ENCODE assay signal across 19 mouse cellular contexts in genomic region chr19:22952480-22952879, GRCm38 (mm10).
"Had no signal": no experiment of that assay in that cellular context is flagged by ENCODE, and none has a peak within 500 bp of the region (broad histone marks: within the 10 kb centered on the region; RNA-seq: fewer than 3 reads in every experiment).

No protein-coding gene starts in this region.

- H3K36me3 ChIP-seq: midbrain, embryonic 10.5 days; midbrain, embryonic 12.5 days; neural tube, embryonic 13.5 days; neural tube, embryonic 15.5 days had no signal

- H3K27ac ChIP-seq: midbrain, embryonic 10.5 days; midbrain, embryonic 12.5 days; neural tube, embryonic 13.5 days; neural tube, embryonic 15.5 days had no signal

- ATAC-seq: midbrain, embryonic 16.5 days had no signal

- H3K9ac ChIP-seq: lung, embryonic 14.5 days; midbrain, embryonic 12.5 days; neural tube, embryonic 13.5 days; neural tube, embryonic 15.5 days had no signal

- H3K4me2 ChIP-seq: lung, embryonic 14.5 days; midbrain, embryonic 12.5 days; neural tube, embryonic 13.5 days; neural tube, embryonic 15.5 days had no signal

- H3K9me3 ChIP-seq: midbrain, embryonic 10.5 days; midbrain, embryonic 12.5 days had no signal

- H3K4me1 ChIP-seq: midbrain, embryonic 10.5 days; midbrain, embryonic 12.5 days; neural tube, embryonic 13.5 days; neural tube, embryonic 15.5 days had no signal

- DNase-seq: lung, adult 18-20 months; lung, embryonic 14.5 days; lung, postnatal 10 days; lung, postnatal 4 days; midbrain, embryonic 14.5 days; retina, postnatal 1 day; right cerebral cortex, adult 18-20 months; right cerebral cortex, postnatal 25 days; right cerebral cortex, postnatal 4 days; spleen, adult 18-20 months; thymus, adult 18-20 months; thymus, postnatal 14 days; thymus, postnatal 36 days had no signal

- H3K27me3 ChIP-seq: midbrain, embryonic 12.5 days; neural tube, embryonic 13.5 days; neural tube, embryonic 15.5 days had no signal

- H3K4me3 ChIP-seq: midbrain, embryonic 10.5 days; midbrain, embryonic 12.5 days; myocyte; neural tube, embryonic 13.5 days; neural tube, embryonic 15.5 days had no signal
